Mouse (Mus musculus) liver, embryonic 15.5 days (tissue): ENCODE results near the gene Ccdc151. TPM values are rescaled to one million over a fixed set of nuclear protein-coding genes. Genes with fewer than 3 reads are reported as not detected.

Experiments
- ATAC-seq: fragments of 200-750 bp; cut with Nextera tagmentation; 2 replicates; pipeline ENCODE4 v1.8.0; 2017; ENCODE audit warnings: moderate number of reproducible peaks, mild to moderate bottlenecking, moderate library complexity; ENCODE audit not compliant: insufficient read depth
- H3K27ac ChIP-seq: fragments of 300-500 bp; sonication (generic); replicated peaks from 2 replicates; pipeline ENCODE4 v1.5.1; 2015; ENCODE audit warnings: mild to moderate bottlenecking, inconsistent platforms
- H3K27me3 ChIP-seq: fragments of 300-500 bp; sonication (generic); 2 replicates; pipeline ENCODE4 v1.6.1; 2015; ENCODE audit warnings: mild to moderate bottlenecking, inconsistent platforms
- H3K36me3 ChIP-seq: fragments of 300-500 bp; sonication (generic); replicated peaks from 2 replicates; pipeline ENCODE4 v1.6.1; 2015; ENCODE audit warnings: moderate library complexity, mild to moderate bottlenecking, inconsistent platforms
- H3K4me1 ChIP-seq: fragments of 300-500 bp; sonication (generic); replicated peaks from 2 replicates; pipeline ENCODE4 v1.6.1; 2015; ENCODE audit warnings: inconsistent platforms
- H3K4me2 ChIP-seq: fragments of 300-500 bp; sonication (generic); 2 replicates; pipeline ENCODE4 v1.6.1; 2015; ENCODE audit warnings: moderate library complexity, mild to moderate bottlenecking, inconsistent platforms
- H3K4me3 ChIP-seq: fragments of 300-500 bp; sonication (generic); replicated peaks from 2 replicates; pipeline ENCODE4 v1.5.1; 2015; ENCODE audit warnings: mild to moderate bottlenecking, inconsistent platforms
- H3K9ac ChIP-seq: fragments of 300-500 bp; sonication (generic); 2 replicates; pipeline ENCODE4 v1.6.1; 2015; ENCODE audit warnings: moderate library complexity, mild to moderate bottlenecking, inconsistent platforms
- H3K9me3 ChIP-seq: fragments of 300-500 bp; sonication (generic); replicated peaks from 2 replicates; pipeline ENCODE4 v1.6.1; 2016; ENCODE audit warnings: inconsistent platforms
- WGBS: fragments of 180-500 bp; shearing (Covaris S2); methylation state at CpG from one replicate; pipeline ENCODE4 v1.1.7; 2015; ENCODE audit warnings: mixed read lengths; ENCODE audit not compliant: insufficient replicate concordance; 5-methylcytosine and 5-hydroxymethylcytosine counted together
- polyA plus RNA-seq: library from polyadenylated mRNA; unstranded; fragments of >200 nt; fragmentation: Nextera tagmentation; extraction: Ambion mirVana; gene quantifications from 2 replicates; pipeline ENCODE4 v1.2.1, GENCODE M21; 2015

Gene Ccdc151
- polyA plus RNA-seq, 1 experiment from 2014 or later: not detected

GRCm38 (mm10) chr9:21943046-21943445, 59.4 kb downstream of the Ccdc151 start:
- Histone ChIP-seq H3K27ac (no peak overlapping the region), H3K27me3 (peaks cover 25% of the 10 kb centered on the region), H3K4me2 (no peak overlapping the region), H3K4me3 (no peak overlapping the region), H3K9ac (no peak overlapping the region), H3K9me3 (no peaks in the 10 kb centered on the region), H3K4me1 (peaks cover 14% of the 10 kb centered on the region), H3K36me3 (no peaks in the 10 kb centered on the region)
- ATAC-seq: no peak
- WGBS: 58% methylated on average over 12 of the region's 12 CpGs

Other genes with a start within 250 kb of the Ccdc151 start
- 76.8 and 82.2 TPM in 2 replicates for gene Spc24, start 242.3 kb downstream of the Ccdc151 start, polyA plus RNA-seq
- gene Kank2, start 203.9 kb downstream of the Ccdc151 start, polyA plus RNA-seq: 4.8 and 5.5 TPM in 2 replicates
- 35.0 and 42.9 TPM in 2 replicates for gene Angptl8, start 167.1 kb downstream of the Ccdc151 start, polyA plus RNA-seq
- gene Dock6, start 150.0 kb downstream of the Ccdc151 start, polyA plus RNA-seq: 4.2 and 5.6 TPM in 2 replicates
- gene Rab3d, start 84.4 kb downstream of the Ccdc151 start, polyA plus RNA-seq: 12.0 and 13.1 TPM in 2 replicates
- gene Ccdc159, start 75.2 kb downstream of the Ccdc151 start, polyA plus RNA-seq: 0.99 and 1.5 TPM in 2 replicates
- 137 and 160 TPM in 2 replicates for gene Tmem205, start 75.1 kb downstream of the Ccdc151 start, polyA plus RNA-seq
- 1.2 and 1.5 TPM in 2 replicates for gene Plppr2, start 65.6 kb downstream of the Ccdc151 start, polyA plus RNA-seq
- gene Swsap1, start 46.9 kb downstream of the Ccdc151 start, polyA plus RNA-seq: 2.2 and 2.5 TPM in 2 replicates
- gene Epor, start 39.1 kb downstream of the Ccdc151 start, polyA plus RNA-seq: 124 and 142 TPM in 2 replicates
- 0.10 and 0.13 TPM in 2 replicates for gene Rgl3, start 13.2 kb downstream of the Ccdc151 start, polyA plus RNA-seq
- 50.6 and 57.5 TPM in 2 replicates for gene Prkcsh, start 172 bp upstream of the Ccdc151 start, polyA plus RNA-seq
- 0.02 and 0.05 TPM in 2 replicates for gene Elavl3, start 49.4 kb upstream of the Ccdc151 start, polyA plus RNA-seq
- not detected in 2 replicates for gene Gm49318, start 68.6 kb upstream of the Ccdc151 start, polyA plus RNA-seq
- 4.9 and 6.6 TPM in 2 replicates for gene Zfp653, start 68.7 kb upstream of the Ccdc151 start, polyA plus RNA-seq
- gene Ecsit, start 82.8 kb upstream of the Ccdc151 start, polyA plus RNA-seq: 21.9 and 26.2 TPM in 2 replicates
- gene Cnn1, start 96.6 kb upstream of the Ccdc151 start, polyA plus RNA-seq: 0.96 and 1.4 TPM in 2 replicates
- 88.8 and 89.4 TPM in 2 replicates for gene Elof1, start 114.5 kb upstream of the Ccdc151 start, polyA plus RNA-seq
- 221 and 246 TPM in 2 replicates for gene Acp5, start 133.1 kb upstream of the Ccdc151 start, polyA plus RNA-seq
- gene Pigyl, start 154.2 kb upstream of the Ccdc151 start, polyA plus RNA-seq: 29.4 and 35.6 TPM in 2 replicates
- 0.02 and 0.03 TPM in 2 replicates for gene Zfp872, start 185.5 kb upstream of the Ccdc151 start, polyA plus RNA-seq
- 6.8 and 7.4 TPM in 2 replicates for gene Zfp809, start 223.1 kb upstream of the Ccdc151 start, polyA plus RNA-seq